Mouse (Mus musculus) limb, embryonic 14.5 days (tissue): ENCODE results near the gene Spdl1. TPM values are rescaled to one million over a fixed set of nuclear protein-coding genes. Genes with fewer than 3 reads are reported as not detected.

Experiments used
- ATAC-seq: fragments of 200-750 bp; cut with Nextera tagmentation; 2 replicates; pipeline ENCODE4 v1.8.0; 2017; ENCODE audit warnings: low read depth, moderate number of reproducible peaks, moderate TSS enrichment; ENCODE audit not compliant: low FRiP score
- DNase-seq: peaks from one replicate; pipeline ENCODE4 v3.0.0-alpha.2; 2015; ENCODE audit warnings: low spot score
- H3K27ac ChIP-seq: fragments of 300-500 bp; sonication (generic); replicated peaks from 2 replicates; pipeline ENCODE4 v1.5.1; 2014; ENCODE audit warnings: low read depth, mild to moderate bottlenecking, low read length, moderate library complexity, mixed read lengths
- H3K27me3 ChIP-seq: fragments of 300-500 bp; sonication (generic); 2 replicates; pipeline ENCODE4 v1.6.1; 2014; ENCODE audit warnings: low read length, mixed read lengths; ENCODE audit not compliant: control insufficient read depth, insufficient read depth
- H3K36me3 ChIP-seq: fragments of 300-500 bp; sonication (generic); 2 replicates; pipeline ENCODE4 v1.6.1; 2014; ENCODE audit warnings: mild to moderate bottlenecking, low read length, moderate library complexity, mixed read lengths; ENCODE audit not compliant: control insufficient read depth, insufficient read depth
- H3K4me1 ChIP-seq: fragments of 300-500 bp; sonication (generic); 2 replicates; pipeline ENCODE4 v1.6.1; 2014; ENCODE audit warnings: antibody characterized with exemption, low read length, mixed read lengths; ENCODE audit not compliant: control insufficient read depth, insufficient read depth
- H3K4me2 ChIP-seq: fragments of 300-500 bp; sonication (generic); replicated peaks from 2 replicates; pipeline ENCODE4 v1.6.1; 2014; ENCODE audit warnings: low read depth, mild to moderate bottlenecking, low read length, moderate library complexity; ENCODE audit not compliant: severe bottlenecking
- H3K4me3 ChIP-seq: fragments of 300-500 bp; sonication (generic); replicated peaks from 2 replicates; pipeline ENCODE4 v1.5.1; 2014; ENCODE audit warnings: low read length
- H3K9ac ChIP-seq: fragments of 300-500 bp; sonication (generic); 2 replicates; pipeline ENCODE4 v1.6.1; 2014; ENCODE audit warnings: mild to moderate bottlenecking, low read depth, low read length, moderate library complexity; ENCODE audit not compliant: severe bottlenecking
- H3K9me3 ChIP-seq: fragments of 300-500 bp; sonication (generic); 2 replicates; pipeline ENCODE4 v1.6.1; 2016; ENCODE audit warnings: low read length; ENCODE audit not compliant: control insufficient read depth
- POLR2A ChIP-seq: fragments of 200-500 bp; IDR thresholded peaks from 2 replicates; pipeline ENCODE4 v1.8.0; 2012; ENCODE audit warnings: inconsistent platforms, mild to moderate bottlenecking, moderate library complexity, borderline replicate concordance; ENCODE audit not compliant: insufficient read depth, insufficient read length; ENCODE audit errors: extremely low read depth
- WGBS: fragments of 180-500 bp; shearing (Covaris S2); extraction: QIAGEN DNeasy Blood & Tissue Kit; methylation state at CpG from one replicate; pipeline ENCODE4 v1.1.7; 2014; 5-methylcytosine and 5-hydroxymethylcytosine counted together
- polyA plus RNA-seq, 2 experiments: library from polyadenylated mRNA; depleted of rRNA in 1 of 2; stranded (reverse) in 1 of 2; unstranded in 1 of 2; fragments of >200 nt; fragmentation: Nextera tagmentation in 1 of 2; extraction: Ambion mirVana in 1 of 2; gene quantifications; 2 replicates each; pipeline versions ENCODE4 v1.2.1 to v1.2.3; 2012 to 2014

Spdl1 gene
- polyA plus RNA-seq, 2 experiments, result 14.1 to 16.1 TPM

GRCm38 (mm10) chr11:34871456-34871855, 38.0 kb upstream of the Spdl1 start:
- no peak overlapping the region for H3K9ac ChIP-seq
- no peak for DNase-seq
- no peak overlapping the region for H3K4me2 ChIP-seq
- ATAC-seq, result no peak
- WGBS, result 77% methylated on average over 3 of the region's 3 CpGs
- no peaks in the 10 kb centered on the region for H3K9me3 ChIP-seq
- no peaks in the 10 kb centered on the region for H3K4me1 ChIP-seq
- no peak overlapping the region for H3K4me3 ChIP-seq
- TF ChIP-seq POLR2A, result no peak
- no peak overlapping the region for H3K27ac ChIP-seq
- no peaks in the 10 kb centered on the region for H3K27me3 ChIP-seq
- no peaks in the 10 kb centered on the region for H3K36me3 ChIP-seq

- no peak for ATAC-seq
- H3K9ac ChIP-seq, result no peak overlapping the region
- no peak overlapping the region for H3K4me2 ChIP-seq
- DNase-seq, result peak; percentile 20
- no peak overlapping the region for H3K27ac ChIP-seq
- H3K27me3 ChIP-seq, result no peaks in the 10 kb centered on the region
- H3K9me3 ChIP-seq, result no peaks in the 10 kb centered on the region
- H3K36me3 ChIP-seq, result no peaks in the 10 kb centered on the region
- H3K4me1 ChIP-seq, result no peaks in the 10 kb centered on the region
- 30% methylated on average over 6 of the region's 6 CpGs for WGBS
- no peak for TF ChIP-seq POLR2A
- no peak overlapping the region for H3K4me3 ChIP-seq
Observed at GRCm38 (mm10) chr11:34868626-34869025, 35.2 kb upstream of the Spdl1 start.

- H3K4me3 ChIP-seq, result no peak overlapping the region
- TF ChIP-seq POLR2A, result no peak
- no peaks in the 10 kb centered on the region for H3K9me3 ChIP-seq
- 66% methylated on average over 3 of the region's 3 CpGs for WGBS
- no peak overlapping the region for H3K27ac ChIP-seq
- no peak overlapping the region for H3K9ac ChIP-seq
- no peak for ATAC-seq
- H3K4me2 ChIP-seq, result no peak overlapping the region
- no peaks in the 10 kb centered on the region for H3K4me1 ChIP-seq
- no peaks in the 10 kb centered on the region for H3K27me3 ChIP-seq
- no peaks in the 10 kb centered on the region for H3K36me3 ChIP-seq
- no peak for DNase-seq
Observed at GRCm38 (mm10) chr11:34865741-34866270, 32.4 kb upstream of the Spdl1 start.

- Histone ChIP-seq H3K4me3 (no peak overlapping the region), H3K9me3 (no peaks in the 10 kb centered on the region), H3K36me3 (no peaks in the 10 kb centered on the region), H3K4me1 (no peaks in the 10 kb centered on the region), H3K27ac (no peak overlapping the region), H3K27me3 (no peaks in the 10 kb centered on the region), H3K4me2 (no peak overlapping the region), H3K9ac (no peak overlapping the region)
- no peak for DNase-seq
- ATAC-seq, result no peak
- 84% methylated on average over 14 of the region's 14 CpGs for WGBS
- no peak for TF ChIP-seq POLR2A
Observed at GRCm38 (mm10) chr11:34865181-34865580, 31.7 kb upstream of the Spdl1 start.

GRCm38 (mm10) chr11:34856652-34857051, 23.2 kb upstream of the Spdl1 start:
- Histone ChIP-seq H3K27me3 (no peaks in the 10 kb centered on the region), H3K4me1 (no peaks in the 10 kb centered on the region), H3K36me3 (no peaks in the 10 kb centered on the region), H3K9ac (no peak overlapping the region), H3K4me3 (no peak overlapping the region), H3K4me2 (no peak overlapping the region), H3K27ac (no peak overlapping the region), H3K9me3 (no peaks in the 10 kb centered on the region)
- no peak for TF ChIP-seq POLR2A
- 61% methylated on average over 3 of the region's 3 CpGs for WGBS
- ATAC-seq (no peak), DNase-seq (no peak)

GRCm38 (mm10) chr11:34846268-34846652, 12.8 kb upstream of the Spdl1 start:
- H3K36me3 ChIP-seq, result no peaks in the 10 kb centered on the region
- no peak overlapping the region for H3K4me3 ChIP-seq
- H3K9ac ChIP-seq, result no peak overlapping the region
- WGBS, result 73% methylated on average over 5 of the region's 5 CpGs
- H3K4me2 ChIP-seq, result no peak overlapping the region
- no peaks in the 10 kb centered on the region for H3K4me1 ChIP-seq
- H3K27ac ChIP-seq, result no peak overlapping the region
- no peak for ATAC-seq
- no peaks in the 10 kb centered on the region for H3K9me3 ChIP-seq
- H3K27me3 ChIP-seq, result no peaks in the 10 kb centered on the region
- TF ChIP-seq POLR2A, result no peak
- DNase-seq, result no peak
